40 mouse cellular contexts compared by ENCODE assay signal in the genomic region with DNA sequence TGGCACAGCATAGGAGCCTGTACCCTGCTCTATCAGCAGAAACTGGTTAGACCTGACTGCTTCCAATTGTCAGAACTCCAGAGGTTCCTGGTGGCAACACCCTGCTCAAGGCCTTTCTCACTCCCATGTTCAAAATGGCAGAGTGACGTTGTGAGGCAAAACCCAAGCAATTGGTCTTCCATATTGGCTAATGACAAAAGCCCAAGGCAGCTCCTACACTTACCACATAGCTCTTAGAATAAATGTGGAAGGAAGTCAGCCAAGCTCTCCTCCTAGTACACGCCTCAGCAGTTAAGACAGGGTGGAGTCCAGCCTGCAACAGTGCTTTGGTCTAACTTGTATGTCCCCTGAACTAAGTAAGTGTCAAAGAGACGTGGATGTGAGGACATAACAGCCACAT. TPM values are rescaled to one million over a fixed set of nuclear protein-coding genes. Genes with fewer than 3 reads are reported as not detected.
"Had no signal": no experiment of that assay in that cellular context is flagged by ENCODE, and none has a peak within 500 bp of the region (broad histone marks: within the 10 kb centered on the region; RNA-seq: fewer than 3 reads in every experiment).

No protein-coding gene starts in this region.

- H3K4me1 ChIP-seq: heart, embryonic 12.5 days; hindbrain, embryonic 13.5 days; hindbrain, embryonic 15.5 days; limb, embryonic 13.5 days; limb, embryonic 15.5 days; liver, embryonic 12.5 days had no signal

- H3K27ac ChIP-seq: gastrocnemius, adult 2 months; hindbrain, embryonic 13.5 days; hindbrain, embryonic 15.5 days; hindbrain, postnatal 0 days; layer of hippocampus, adult 2 months; limb, embryonic 13.5 days; limb, embryonic 15.5 days; liver, embryonic 12.5 days; liver, embryonic 14.5 days had no signal

- H3K27me3 ChIP-seq: heart, embryonic 12.5 days; hindbrain, embryonic 15.5 days; limb, embryonic 13.5 days; limb, embryonic 15.5 days; liver, embryonic 12.5 days had no signal

- H3K36me3 ChIP-seq: heart, embryonic 12.5 days; hindbrain, embryonic 13.5 days; hindbrain, embryonic 15.5 days; limb, embryonic 13.5 days; limb, embryonic 15.5 days; liver, embryonic 12.5 days had no signal

- H3K9me3 ChIP-seq: heart, embryonic 12.5 days; hindbrain, embryonic 13.5 days; hindbrain, embryonic 15.5 days; limb, embryonic 13.5 days; limb, embryonic 15.5 days; liver, embryonic 12.5 days had no signal

- DNase-seq: gastrocnemius, adult 2 months; gastrocnemius, postnatal 10 days; gastrocnemius, postnatal 25 days; heart, adult 18-20 months; heart, postnatal 10 days; kidney, adult 11 months; kidney, adult 8-10 months; kidney, postnatal 10 days; kidney, postnatal 25 days; kidney, postnatal 4 days; layer of hippocampus, adult 9-11 months; layer of hippocampus, postnatal 36 days; left cerebral cortex, postnatal 4 days had no signal

- H3K9ac ChIP-seq: heart, embryonic 12.5 days; hindbrain, embryonic 13.5 days; hindbrain, embryonic 15.5 days; limb, embryonic 13.5 days; limb, embryonic 15.5 days; liver, embryonic 12.5 days; liver, embryonic 14.5 days had no signal

- H3K4me3 ChIP-seq: gastrocnemius, adult 2 months; heart, embryonic 12.5 days; hindbrain, embryonic 13.5 days; hindbrain, embryonic 15.5 days; layer of hippocampus, adult 2 months; limb, embryonic 13.5 days; limb, embryonic 15.5 days; liver, embryonic 12.5 days had no signal

RNA-seq across cellular contexts. Expression of gene Acbd7, which starts 21.9 kb away (rescaled TPM):
- total RNA-seq: heart, postnatal 10 days; hematopoietic stem cell, adult 5-6 weeks; hindbrain, postnatal 0 days; liver, adult 2 months had no signal
- polyA plus RNA-seq: limb, embryonic 11.5 days; liver, adult 2 months had no signal

RNA-seq across cellular contexts. Expression of gene Olah, which starts 39.1 kb away (rescaled TPM):
- total RNA-seq: gastrocnemius, adult 2 months; gastrocnemius, postnatal 10 days; gastrocnemius, postnatal 25 days; gastrocnemius, postnatal 4 days; heart, adult 18-20 months; heart, adult 8-10 months; heart, postnatal 10 days; heart, postnatal 25 days; hematopoietic stem cell, adult 5-6 weeks; hindbrain, postnatal 0 days; layer of hippocampus, adult 2 months; layer of hippocampus, postnatal 14 days; layer of hippocampus, postnatal 36 days; left cerebral cortex, adult 18-20 months; left cerebral cortex, adult 8-10 months; left cerebral cortex, postnatal 10 days; liver, adult 2 months had no signal
- polyA plus RNA-seq: frontal cortex, adult 2 months; heart, embryonic 12.5 days; heart, embryonic 14.5 days; heart, embryonic 16.5 days; hindbrain, embryonic 13.5 days; hindbrain, embryonic 15.5 days; hindbrain, postnatal 0 days; intestine, embryonic 14.5 days; intestine, embryonic 16.5 days; kidney, embryonic 14.5 days; kidney, embryonic 16.5 days; limb, embryonic 11.5 days; liver, adult 2 months; liver, embryonic 12.5 days; liver, embryonic 14.5 days; liver, embryonic 16.5 days had no signal
